Comparison of ENCODE assay signal across 25 mouse cellular contexts in the genomic region with DNA sequence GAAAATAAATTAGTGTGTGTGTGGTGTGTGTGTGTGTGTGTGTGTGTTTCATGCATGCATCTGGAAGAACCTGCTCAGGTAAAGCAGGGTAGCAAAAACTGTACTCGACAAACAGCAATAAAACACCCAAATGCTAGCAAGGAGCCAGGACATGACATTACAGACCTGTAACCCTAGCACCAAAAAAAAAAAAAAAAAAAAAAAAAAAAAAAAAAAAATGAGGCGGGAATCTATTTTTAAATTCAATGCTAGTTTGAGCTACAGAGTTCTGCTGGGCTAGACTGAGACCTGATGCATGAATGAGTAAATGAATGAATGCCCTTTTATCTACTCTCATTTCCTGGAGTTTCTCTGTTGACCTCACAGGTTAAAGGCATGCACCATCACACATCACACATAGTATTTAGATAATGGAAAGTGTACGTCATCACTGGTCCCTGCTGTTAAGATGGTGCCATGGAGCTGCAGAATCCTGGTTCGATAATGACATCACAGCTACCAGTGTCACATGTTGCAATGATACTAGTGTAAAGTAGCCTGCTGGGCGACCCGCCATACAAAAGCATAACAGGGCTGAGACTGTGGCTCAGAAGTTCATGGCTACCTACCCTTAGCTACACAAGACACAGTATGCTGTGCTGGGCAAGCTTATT. TPM values are rescaled to one million over a fixed set of nuclear protein-coding genes. Genes with fewer than 3 reads are reported as not detected.
A peak's percentile ranks its signal among the peaks of the same experiment; 100 is the strongest.
DNase-seq lines count a peak whose midpoint lies in the region; ATAC-seq and TF ChIP-seq lines count a peak whose summit lies in the region.
"Had no signal": no experiment of that assay in that cellular context is flagged by ENCODE, and none has a peak within 500 bp of the region (broad histone marks: within the 10 kb centered on the region; RNA-seq: fewer than 3 reads in every experiment).

No protein-coding gene starts in this region.

- H3K27ac ChIP-seq in hindbrain, postnatal 0 days: no peak overlapping the region
- H3K27ac ChIP-seq in hindbrain, embryonic 11.5 days (ENCODE audit: low read depth, low read length): no peak overlapping the region
- H3K27ac ChIP-seq in ES-E14 (ENCODE audit: insufficient read depth, low read depth, low read length, poor library complexity, severe bottlenecking): no peak overlapping the region
- H3K27ac ChIP-seq: embryonic facial prominence, embryonic 12.5 days; embryonic facial prominence, embryonic 15.5 days; forebrain, embryonic 15.5 days; heart, embryonic 13.5 days; hindbrain, embryonic 12.5 days; hindbrain, embryonic 15.5 days; intestine, embryonic 15.5 days had no signal

- TF ChIP-seq CTCF in hindbrain, postnatal 0 days (IDR thresholded peaks at IDR 0.05; ENCODE audit: low read depth): no peak

- in situ Hi-C loops in ES-E14 (cut with MboI; ENCODE audit: low sequenced_read_pairs in 2 of 2, unreplicated experiment in 2 of 2): no loop called here

- peaks cover 17% of the 10 kb centered on the region for H3K4me1 ChIP-seq in hindbrain, postnatal 0 days (ENCODE audit: insufficient read depth, low read length)
- H3K4me1 ChIP-seq in hindbrain, embryonic 11.5 days (replicated peaks; ENCODE audit: control insufficient read depth, insufficient read depth, low read length): peaks cover 5% of the 10 kb centered on the region
- H3K4me1 ChIP-seq in ES-E14 (ENCODE audit: control insufficient read depth in 2 of 2, insufficient read depth in 2 of 2, low read length in 2 of 2, poor library complexity in 1 of 2): peaks cover 2 to 17% of the 10 kb centered on the region in 2 experiments; a peak in 2 of 4 replicates

- no peak for ATAC-seq in hindbrain, postnatal 0 days
- ATAC-seq in hindbrain, embryonic 11.5 days (ENCODE audit: low FRiP score): no peak
- ATAC-seq: forebrain, embryonic 15.5 days; intestine, embryonic 15.5 days; Patski had no signal

- WGBS in hindbrain, postnatal 0 days: 78% methylated on average over 6 of the region's 6 CpGs
- WGBS in hindbrain, embryonic 11.5 days: 89% methylated on average over 6 of the region's 6 CpGs

- H3K9me3 ChIP-seq in hindbrain, postnatal 0 days (ENCODE audit: low read length): no peaks in the 10 kb centered on the region
- H3K9me3 ChIP-seq in hindbrain, embryonic 11.5 days (ENCODE audit: control insufficient read depth, low read length): no peaks in the 10 kb centered on the region
- no peaks in the 10 kb centered on the region for H3K9me3 ChIP-seq in ES-E14 (ENCODE audit: control insufficient read depth, insufficient read depth, low read depth, low read length)
- H3K9me3 ChIP-seq: embryonic facial prominence, embryonic 12.5 days; embryonic facial prominence, embryonic 15.5 days; forebrain, embryonic 15.5 days; heart, embryonic 13.5 days; hindbrain, embryonic 12.5 days; hindbrain, embryonic 15.5 days; intestine, embryonic 15.5 days had no signal

- no peaks in the 10 kb centered on the region for H3K36me3 ChIP-seq in hindbrain, postnatal 0 days (ENCODE audit: insufficient read depth, low read length)
- no peaks in the 10 kb centered on the region for H3K36me3 ChIP-seq in hindbrain, embryonic 11.5 days (ENCODE audit: control insufficient read depth, insufficient read depth, low read length)
- H3K36me3 ChIP-seq in ES-E14 (ENCODE audit: control insufficient read depth, insufficient read depth, low read length, poor library complexity, severe bottlenecking): no peaks in the 10 kb centered on the region
- H3K36me3 ChIP-seq in splenic B cell, adult 2 months (ENCODE audit: control insufficient read depth, insufficient read depth, low read length, poor library complexity, severe bottlenecking): peaks cover 32% of the 10 kb centered on the region
- H3K36me3 ChIP-seq: forebrain, embryonic 15.5 days; heart, embryonic 13.5 days; hindbrain, embryonic 15.5 days; intestine, embryonic 15.5 days had no signal

- H3K9ac ChIP-seq in hindbrain, postnatal 0 days (replicated peaks; ENCODE audit: low read length): no peak overlapping the region
- H3K9ac ChIP-seq in hindbrain, embryonic 11.5 days (ENCODE audit: low read depth, low read length): no peak overlapping the region
- no peak overlapping the region for H3K9ac ChIP-seq in ES-E14 (ENCODE audit: insufficient read depth, low read depth, low read length, poor library complexity, severe bottlenecking)
- H3K9ac ChIP-seq: embryonic facial prominence, embryonic 12.5 days; embryonic facial prominence, embryonic 15.5 days; forebrain, embryonic 15.5 days; heart, embryonic 13.5 days; hindbrain, embryonic 12.5 days; hindbrain, embryonic 15.5 days; intestine, embryonic 15.5 days had no signal

- H3K4me2 ChIP-seq in hindbrain, postnatal 0 days (ENCODE audit: low read depth, low read length): no peak overlapping the region
- H3K4me2 ChIP-seq in hindbrain, embryonic 11.5 days (replicated peaks; ENCODE audit: low read depth, low read length): no peak overlapping the region
- H3K4me2 ChIP-seq: embryonic facial prominence, embryonic 12.5 days; embryonic facial prominence, embryonic 15.5 days; forebrain, embryonic 15.5 days; heart, embryonic 13.5 days; hindbrain, embryonic 12.5 days; hindbrain, embryonic 15.5 days; intestine, embryonic 15.5 days had no signal

- H3K27me3 ChIP-seq in hindbrain, postnatal 0 days (ENCODE audit: insufficient read depth, low read length): no peaks in the 10 kb centered on the region
- H3K27me3 ChIP-seq in hindbrain, embryonic 11.5 days (ENCODE audit: control insufficient read depth, insufficient read depth, low read length): no peaks in the 10 kb centered on the region
- H3K27me3 ChIP-seq in splenic B cell, adult 2 months (ENCODE audit: control insufficient read depth, insufficient read depth, low read length, poor library complexity, severe bottlenecking): no peaks in the 10 kb centered on the region
- H3K27me3 ChIP-seq: embryonic facial prominence, embryonic 15.5 days; forebrain, embryonic 15.5 days; hindbrain, embryonic 15.5 days; intestine, embryonic 15.5 days had no signal

- DNase-seq in hindbrain, postnatal 0 days (ENCODE audit: low spot score): peak; percentile 1
- DNase-seq in hindbrain, embryonic 11.5 days (ENCODE audit: low spot score): no peak
- DNase-seq in B cell, adult 2 months: peak; percentile 53 to 54
- no peak for DNase-seq in ES-E14 (ENCODE audit: low read depth, low spot score)
- peak; percentile 93 for DNase-seq in splenic B cell, adult 2 months (ENCODE audit: low read depth, low spot score)
- no peak for DNase-seq in neural tube, embryonic 10.5 days (ENCODE audit: extremely low spot score, low spot score)
- no peak for DNase-seq in urinary bladder, postnatal 36 days (ENCODE audit: low spot score in 2 of 2)
- DNase-seq: adrenal gland, postnatal 10 days; adrenal gland, postnatal 36 days; cerebellum, adult 2 months; cerebellum, adult 9-11 months; cerebellum, postnatal 25 days; gastrocnemius, postnatal 25 days; heart, adult 18-20 months; heart, postnatal 14 days; heart, postnatal 4 days had no signal

- H3K4me3 ChIP-seq in hindbrain, postnatal 0 days (ENCODE audit: low read length): no peak overlapping the region
- no peak overlapping the region for H3K4me3 ChIP-seq in hindbrain, embryonic 11.5 days (ENCODE audit: low read depth, low read length)
- no peak overlapping the region for H3K4me3 ChIP-seq in ES-E14 (ENCODE audit: insufficient read depth in 1 of 2, low read depth in 1 of 2, low read length in 2 of 2, poor library complexity in 1 of 2, severe bottlenecking in 1 of 2)
- H3K4me3 ChIP-seq: embryonic facial prominence, embryonic 12.5 days; embryonic facial prominence, embryonic 15.5 days; forebrain, embryonic 15.5 days; heart, embryonic 13.5 days; hindbrain, embryonic 12.5 days; hindbrain, embryonic 15.5 days; intestine, embryonic 15.5 days had no signal

TF ChIP-seq in ES-E14, 5 proteins besides CTCF, POLR2A, EP300 and RAD21:
- TF ChIP-seq CHD2 (IDR thresholded peaks at IDR 0.05; ENCODE audit: low read depth, low read length): no peak
- peak; percentile 41; the same call in 1 of the 2 replicates for TF ChIP-seq ZNF384 (IDR thresholded peaks at IDR 0.05; ENCODE audit: low read depth, low read length)

RNA-seq across cellular contexts. Expression of gene Chst3, which starts 29.4 kb away (rescaled TPM):
- 7.2 and 10.0 TPM in 2 replicates for total RNA-seq in hindbrain, postnatal 0 days (2014; rRNA removed)
- polyA plus RNA-seq in hindbrain, postnatal 0 days (2015; fragmentation: Nextera tagmentation; extraction: Ambion mirVana): 0.89 and 0.96 TPM in 2 replicates
- 1.5 TPM in 2 replicates for polyA plus RNA-seq in hindbrain, embryonic 11.5 days (2014; fragmentation: Nextera tagmentation; extraction: Ambion mirVana)
- 1.8 and 2.7 TPM in 2 replicates for total RNA-seq in ES-E14 (2012; rRNA removed)
- total RNA-seq: common myeloid progenitor, adult 5-6 weeks had no signal

Comparison
In these comparisons a context has a peak if more than half of its experiments do, and no peak if none do; other contexts are left out.
1. DNase-seq: peak in hindbrain, postnatal 0 days (single experiment), B cell, adult 2 months (2 of 2) and splenic B cell, adult 2 months (single experiment); none in hindbrain, embryonic 11.5 days (single experiment), ES-E14 (single experiment), neural tube, embryonic 10.5 days (single experiment) and urinary bladder, postnatal 36 days (0 of 2).